In the genomic region with DNA sequence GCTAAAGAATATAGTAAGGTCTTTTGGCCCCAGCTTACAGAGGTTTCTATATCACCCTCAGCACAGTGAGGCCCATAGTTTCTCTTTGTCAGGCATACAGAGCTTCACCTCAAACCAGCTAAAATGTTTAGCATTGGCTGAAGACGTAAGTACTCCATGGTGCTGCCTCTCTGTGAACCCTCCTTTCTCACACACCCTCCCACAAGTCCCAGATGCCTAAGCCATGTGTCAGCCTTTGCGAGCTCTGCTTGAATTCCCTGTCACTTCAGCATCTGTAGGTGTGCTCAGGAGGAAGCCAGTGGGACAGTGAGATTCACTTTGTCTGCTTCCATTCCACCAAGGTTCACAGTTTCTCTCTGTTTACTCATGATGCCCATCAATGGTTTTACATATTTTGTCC, we compare ENCODE assay signal across 17 mouse cellular contexts.
"Had no signal": no experiment of that assay in that cellular context is flagged by ENCODE, and none has a peak within 500 bp of the region (broad histone marks: within the 10 kb centered on the region; RNA-seq: fewer than 3 reads in every experiment).

No protein-coding gene starts in this region.

- H3K4me2 ChIP-seq: lung, embryonic 15.5 days; midbrain, embryonic 11.5 days; midbrain, embryonic 13.5 days; midbrain, embryonic 15.5 days; neural tube, embryonic 12.5 days had no signal

- H3K9ac ChIP-seq: liver, postnatal 0 days; lung, embryonic 15.5 days; midbrain, embryonic 13.5 days; midbrain, embryonic 15.5 days; neural tube, embryonic 12.5 days had no signal

- H3K27ac ChIP-seq: lung, embryonic 15.5 days; macrophage; midbrain, embryonic 13.5 days; midbrain, embryonic 15.5 days; neural tube, embryonic 12.5 days had no signal

- ATAC-seq: liver, postnatal 0 days; lung, postnatal 0 days; midbrain, embryonic 13.5 days; midbrain, embryonic 15.5 days had no signal

- H3K9me3 ChIP-seq: lung, embryonic 15.5 days; midbrain, embryonic 15.5 days; neural tube, embryonic 12.5 days had no signal

- H3K4me3 ChIP-seq: lung, embryonic 15.5 days; megakaryocyte, embryonic 14.5 days; midbrain, embryonic 13.5 days; midbrain, embryonic 15.5 days; neural tube, embryonic 12.5 days had no signal

- H3K27me3 ChIP-seq: lung, embryonic 15.5 days; midbrain, embryonic 13.5 days; midbrain, embryonic 15.5 days; neural tube, embryonic 12.5 days had no signal

- DNase-seq: liver, postnatal 0 days; lung, adult 2 months; lung, postnatal 14 days; lung, postnatal 36 days; right cerebral cortex, postnatal 14 days; spleen, adult 18-20 months; thymus, adult 2 months; thymus, postnatal 25 days; thymus, postnatal 4 days had no signal

- H3K4me1 ChIP-seq: lung, embryonic 15.5 days; midbrain, embryonic 13.5 days; midbrain, embryonic 15.5 days; neural tube, embryonic 12.5 days had no signal

- H3K36me3 ChIP-seq: lung, embryonic 15.5 days; midbrain, embryonic 13.5 days; midbrain, embryonic 15.5 days; neural tube, embryonic 12.5 days had no signal
